Mouse (Mus musculus): Measurements from ENCODE around the gene Vav3. TPM values are rescaled to one million over a fixed set of nuclear protein-coding genes. Genes with fewer than 3 reads are reported as not detected.

The Vav3 gene
- polyA plus RNA-seq, 1 experiment from 2014 or later = 18.4 TPM

GRCm38 (mm10) chr3:109491568-109491967 is 151.1 kb downstream of the Vav3 start:
- H3K36me3 ChIP-seq (ENCODE audit: control insufficient read depth, insufficient read depth, low read length) = no peaks in the 10 kb centered on the region
- no peaks in the 10 kb centered on the region for H3K27me3 ChIP-seq (ENCODE audit: control insufficient read depth, insufficient read depth, low read length)
- DNase-seq (ENCODE audit: low spot score, missing footprints) = peak; percentile 98
- H3K4me1 ChIP-seq (ENCODE audit: control insufficient read depth, insufficient read depth, low read length) = peaks cover 5% of the 10 kb centered on the region; the same call in 1 of the 2 replicates
- H3K4me2 ChIP-seq = no peak overlapping the region
- H3K27ac ChIP-seq (ENCODE audit: low read depth, low read length) = no peak overlapping the region
- no peak overlapping the region for H3K9ac ChIP-seq (ENCODE audit: low read length)
- no peaks in the 10 kb centered on the region for H3K9me3 ChIP-seq (ENCODE audit: control insufficient read depth, low read length)
- no peak overlapping the region for H3K4me3 ChIP-seq (ENCODE audit: low read depth, low read length)
- ATAC-seq (ENCODE audit: low FRiP score) = peak; percentile 62; the same call in 1 of the 2 replicates
- 8% methylated on average over 2 of the region's 2 CpGs for WGBS

GRCm38 (mm10) chr3:109496461-109496860 is 156.0 kb downstream of the Vav3 start:
- Histone ChIP-seq H3K4me2 (no peak overlapping the region), H3K4me1 (ENCODE audit: control insufficient read depth, insufficient read depth, low read length) (no peaks in the 10 kb centered on the region), H3K9me3 (ENCODE audit: control insufficient read depth, low read length) (no peaks in the 10 kb centered on the region), H3K4me3 (ENCODE audit: low read depth, low read length) (no peak overlapping the region), H3K27me3 (ENCODE audit: control insufficient read depth, insufficient read depth, low read length) (no peaks in the 10 kb centered on the region), H3K9ac (ENCODE audit: low read length) (no peak overlapping the region), H3K27ac (ENCODE audit: low read depth, low read length) (no peak overlapping the region), H3K36me3 (ENCODE audit: control insufficient read depth, insufficient read depth, low read length) (no peaks in the 10 kb centered on the region)
- DNase-seq (ENCODE audit: low spot score, missing footprints) = peak; percentile 81
- 65% methylated on average over 5 of the region's 5 CpGs for WGBS
- peak; percentile 61; the same call in 1 of the 2 replicates for ATAC-seq (ENCODE audit: low FRiP score)

DNA sequence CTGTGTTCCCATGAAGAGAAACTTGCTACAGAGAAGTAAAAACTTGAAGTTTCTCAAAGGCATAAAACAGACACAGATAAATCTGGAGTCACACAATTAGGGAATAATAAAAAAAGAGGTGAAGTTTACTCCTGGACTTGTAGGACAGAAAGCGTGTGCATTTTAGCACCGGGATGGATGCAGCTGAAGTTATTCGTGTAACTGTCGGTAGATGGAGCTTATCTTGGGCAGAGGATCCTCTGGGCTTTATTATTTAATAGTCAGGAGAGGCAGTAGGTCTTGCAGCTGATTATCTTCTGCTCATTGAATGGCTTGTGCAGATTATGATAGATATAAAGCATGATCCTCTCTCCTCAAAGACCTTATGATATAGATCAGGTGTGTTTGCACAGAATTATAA is 156.6 kb downstream of the Vav3 start:
- Histone ChIP-seq H3K27ac (ENCODE audit: low read depth, low read length) (no peak overlapping the region), H3K36me3 (ENCODE audit: control insufficient read depth, insufficient read depth, low read length) (no peaks in the 10 kb centered on the region), H3K9ac (ENCODE audit: low read length) (no peak overlapping the region), H3K4me2 (no peak overlapping the region), H3K4me3 (ENCODE audit: low read depth, low read length) (no peak overlapping the region), H3K4me1 (ENCODE audit: control insufficient read depth, insufficient read depth, low read length) (no peaks in the 10 kb centered on the region), H3K9me3 (ENCODE audit: control insufficient read depth, low read length) (no peaks in the 10 kb centered on the region), H3K27me3 (ENCODE audit: control insufficient read depth, insufficient read depth, low read length) (no peaks in the 10 kb centered on the region)
- DNase-seq (ENCODE audit: low spot score, missing footprints) (peak; percentile 28), ATAC-seq (ENCODE audit: low FRiP score) (no peak)
- 92% methylated on average over 4 of the region's 4 CpGs for WGBS

DNA sequence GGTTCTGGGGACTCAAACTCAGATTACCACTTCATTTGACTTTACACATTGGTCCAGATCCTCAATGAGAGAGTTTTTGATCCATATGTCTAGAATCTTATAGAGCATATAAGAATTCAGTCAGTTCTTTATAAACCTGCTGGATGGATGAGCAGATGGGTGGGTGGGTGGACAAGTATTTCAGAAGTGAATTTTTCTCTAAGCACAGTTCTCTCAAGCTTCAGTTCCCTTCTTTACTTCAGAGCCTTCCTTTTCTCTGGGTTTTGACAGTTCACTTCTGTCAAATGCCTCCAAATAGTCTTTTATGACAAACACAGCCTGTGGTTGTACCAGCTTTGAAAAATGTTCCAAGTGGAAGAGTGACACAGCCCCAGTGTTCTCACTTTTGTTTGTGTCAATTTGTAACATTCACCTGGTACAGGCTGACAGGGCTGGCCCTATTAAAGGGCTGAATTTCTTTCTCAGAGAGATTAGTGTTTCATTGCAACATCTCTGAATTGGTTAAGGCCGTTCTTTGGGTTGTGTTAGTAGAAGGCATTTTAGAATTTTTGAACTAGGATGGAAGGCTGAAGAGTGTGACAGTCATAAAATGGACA is 159.5 kb downstream of the Vav3 start:
- Histone ChIP-seq H3K36me3 (ENCODE audit: control insufficient read depth, insufficient read depth, low read length) (no peaks in the 10 kb centered on the region), H3K9me3 (ENCODE audit: control insufficient read depth, low read length) (no peaks in the 10 kb centered on the region), H3K4me1 (ENCODE audit: control insufficient read depth, insufficient read depth, low read length) (no peaks in the 10 kb centered on the region), H3K27me3 (ENCODE audit: control insufficient read depth, insufficient read depth, low read length) (no peaks in the 10 kb centered on the region), H3K4me3 (ENCODE audit: low read depth, low read length) (no peak overlapping the region), H3K9ac (ENCODE audit: low read length) (no peak overlapping the region), H3K27ac (ENCODE audit: low read depth, low read length) (no peak overlapping the region), H3K4me2 (no peak overlapping the region)
- WGBS = 92% methylated on average over 1 of the region's 1 CpGs
- ATAC-seq (ENCODE audit: low FRiP score) = no peak
- peak; percentile 75 for DNase-seq (ENCODE audit: low spot score, missing footprints)

DNA sequence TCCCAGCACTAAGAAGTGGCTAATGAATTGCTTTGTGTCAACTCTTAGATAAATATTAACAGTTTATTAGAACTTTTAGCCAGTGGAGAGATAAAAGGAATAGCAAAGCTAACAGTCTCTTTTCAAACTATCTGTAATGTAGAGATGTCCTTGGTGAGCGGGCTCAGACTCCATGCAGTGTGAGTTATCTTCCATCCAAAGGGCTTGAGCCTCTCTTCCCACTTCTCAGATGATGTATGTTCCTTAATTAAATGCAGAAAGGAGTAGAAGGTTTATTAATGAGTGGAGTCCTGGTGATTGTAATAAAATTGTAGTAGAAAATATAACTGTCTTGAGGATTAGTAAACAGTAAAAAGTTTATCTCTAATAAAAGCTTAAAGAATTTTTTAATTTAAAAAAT is 169.3 kb downstream of the Vav3 start:
- Histone ChIP-seq H3K27me3 (ENCODE audit: control insufficient read depth, insufficient read depth, low read length) (no peaks in the 10 kb centered on the region), H3K9ac (ENCODE audit: low read length) (no peak overlapping the region), H3K9me3 (ENCODE audit: control insufficient read depth, low read length) (no peaks in the 10 kb centered on the region), H3K4me2 (no peak overlapping the region), H3K4me1 (ENCODE audit: control insufficient read depth, insufficient read depth, low read length) (no peaks in the 10 kb centered on the region), H3K4me3 (ENCODE audit: low read depth, low read length) (no peak overlapping the region), H3K27ac (ENCODE audit: low read depth, low read length) (no peak overlapping the region), H3K36me3 (ENCODE audit: control insufficient read depth, insufficient read depth, low read length) (no peaks in the 10 kb centered on the region)
- no peak for ATAC-seq (ENCODE audit: low FRiP score)
- no peak for DNase-seq (ENCODE audit: low spot score, missing footprints)
- WGBS = 85% methylated on average over 1 of the region's 1 CpGs

GRCm38 (mm10) chr3:109511849-109512248 is 171.4 kb downstream of the Vav3 start:
- 91% methylated on average over 1 of the region's 1 CpGs for whole genome bisulfite sequencing

GRCm38 (mm10) chr3:109515479-109515878 is 175.0 kb downstream of the Vav3 start:
- H3K27me3 ChIP-seq (ENCODE audit: control insufficient read depth, insufficient read depth, low read length) = no peaks in the 10 kb centered on the region
- WGBS = 87% methylated on average over 3 of the region's 3 CpGs
- H3K9ac ChIP-seq (ENCODE audit: low read length) = no peak overlapping the region
- H3K36me3 ChIP-seq (ENCODE audit: control insufficient read depth, insufficient read depth, low read length) = no peaks in the 10 kb centered on the region
- no peak overlapping the region for H3K4me2 ChIP-seq
- no peaks in the 10 kb centered on the region for H3K9me3 ChIP-seq (ENCODE audit: control insufficient read depth, low read length)
- DNase-seq (ENCODE audit: low spot score, missing footprints) (peak; percentile 53), ATAC-seq (ENCODE audit: low FRiP score) (no peak)
- no peak overlapping the region for H3K27ac ChIP-seq (ENCODE audit: low read depth, low read length)
- H3K4me1 ChIP-seq (ENCODE audit: control insufficient read depth, insufficient read depth, low read length) = no peaks in the 10 kb centered on the region
- no peak overlapping the region for H3K4me3 ChIP-seq (ENCODE audit: low read depth, low read length)

More at GRCm38 (mm10) chr3:109511849-109512248, 171.4 kb downstream of the Vav3 start:
- no peak for ATAC-seq (ENCODE audit: low FRiP score)
- H3K9ac ChIP-seq (ENCODE audit: low read length) = no peak overlapping the region
- no peak for DNase-seq (ENCODE audit: low spot score, missing footprints)
- H3K9me3 ChIP-seq (ENCODE audit: control insufficient read depth, low read length) = no peaks in the 10 kb centered on the region
- H3K4me3 ChIP-seq (ENCODE audit: low read depth, low read length) = no peak overlapping the region
- H3K27ac ChIP-seq (ENCODE audit: low read depth, low read length) = no peak overlapping the region
- no peaks in the 10 kb centered on the region for H3K27me3 ChIP-seq (ENCODE audit: control insufficient read depth, insufficient read depth, low read length)
- no peaks in the 10 kb centered on the region for H3K36me3 ChIP-seq (ENCODE audit: control insufficient read depth, insufficient read depth, low read length)
- no peaks in the 10 kb centered on the region for H3K4me1 ChIP-seq (ENCODE audit: control insufficient read depth, insufficient read depth, low read length)
- no peak overlapping the region for H3K4me2 ChIP-seq

DNA sequence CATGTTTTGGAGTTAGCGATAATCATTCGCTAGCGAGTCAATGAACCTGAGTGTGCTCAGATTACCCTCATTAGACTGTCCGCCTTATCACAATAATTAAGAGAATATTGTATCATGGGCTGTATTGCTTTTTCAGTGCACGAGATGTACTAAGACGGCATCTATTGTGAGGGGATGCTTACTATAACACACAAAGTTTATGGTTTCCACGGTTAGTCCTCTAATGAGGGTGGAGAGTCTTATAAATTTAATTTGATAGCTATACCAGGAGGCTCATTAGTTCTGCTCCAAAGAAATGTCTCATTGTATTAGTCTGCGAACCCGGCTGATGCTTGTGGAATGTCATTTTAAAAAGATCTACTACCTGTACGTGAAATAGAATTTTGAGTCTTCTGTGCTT is 175.9 kb downstream of the Vav3 start:
- H3K4me1 ChIP-seq (ENCODE audit: control insufficient read depth, insufficient read depth, low read length) = no peaks in the 10 kb centered on the region
- H3K27me3 ChIP-seq (ENCODE audit: control insufficient read depth, insufficient read depth, low read length) = no peaks in the 10 kb centered on the region
- no peaks in the 10 kb centered on the region for H3K9me3 ChIP-seq (ENCODE audit: control insufficient read depth, low read length)
- DNase-seq (ENCODE audit: low spot score, missing footprints) (no peak), ATAC-seq (ENCODE audit: low FRiP score) (no peak)
- H3K9ac ChIP-seq (ENCODE audit: low read length) = no peak overlapping the region
- H3K4me3 ChIP-seq (ENCODE audit: low read depth, low read length) = no peak overlapping the region
- WGBS = 91% methylated on average over 10 of the region's 10 CpGs
- H3K4me2 ChIP-seq = no peak overlapping the region
- no peak overlapping the region for H3K27ac ChIP-seq (ENCODE audit: low read depth, low read length)
- no peaks in the 10 kb centered on the region for H3K36me3 ChIP-seq (ENCODE audit: control insufficient read depth, insufficient read depth, low read length)

GRCm38 (mm10) chr3:109522115-109522514 is 181.7 kb downstream of the Vav3 start:
- Histone ChIP-seq H3K4me3 (ENCODE audit: low read depth, low read length) (no peak overlapping the region), H3K9me3 (ENCODE audit: control insufficient read depth, low read length) (no peaks in the 10 kb centered on the region), H3K27ac (ENCODE audit: low read depth, low read length) (no peak overlapping the region), H3K9ac (ENCODE audit: low read length) (no peak overlapping the region), H3K4me1 (ENCODE audit: control insufficient read depth, insufficient read depth, low read length) (no peaks in the 10 kb centered on the region), H3K4me2 (no peak overlapping the region), H3K36me3 (ENCODE audit: control insufficient read depth, insufficient read depth, low read length) (no peaks in the 10 kb centered on the region), H3K27me3 (ENCODE audit: control insufficient read depth, insufficient read depth, low read length) (no peaks in the 10 kb centered on the region)
- no peak for ATAC-seq (ENCODE audit: low FRiP score)
- 87% methylated on average over 7 of the region's 7 CpGs for WGBS
- DNase-seq (ENCODE audit: low spot score, missing footprints) = no peak
